Mouse (Mus musculus) MEL (cell line): ENCODE data around the gene Anxa2. TPM values are rescaled to one million over a fixed set of nuclear protein-coding genes. Genes with fewer than 3 reads are reported as not detected.

Experiments
- DNase-seq: peaks from one replicate; pipeline ENCODE4 v3.0.0; 2011; ENCODE audit warnings: low read depth, low spot score
- H3K27ac ChIP-seq: 2 replicates; pipeline ENCODE4 v1.5.1; 2012; ENCODE audit warnings: low read depth, mild to moderate bottlenecking, control low read depth, low read length, moderate library complexity; ENCODE audit not compliant: control insufficient read depth
- H3K27me3 ChIP-seq, 2 experiments: fragments of 150-350 bp in 1 of 2; sonication (generic) in 1 of 2; 2 replicates each; pipeline ENCODE4 v1.6.1; 2012; ENCODE audit warnings: low read length in 2 of 2, mild to moderate bottlenecking in 2 of 2, improper control_type of control experiment in 1 of 2, moderate library complexity in 1 of 2; ENCODE audit not compliant: insufficient read depth in 2 of 2, control insufficient read depth in 1 of 2
- H3K36me3 ChIP-seq, 2 experiments: 2 replicates each; pipeline ENCODE4 v1.6.1; 2012 to 2014; ENCODE audit warnings: low read length in 2 of 2, improper control_type of control experiment in 1 of 2, inconsistent platforms in 1 of 2, mild to moderate bottlenecking in 1 of 2; ENCODE audit not compliant: insufficient read depth in 2 of 2, control insufficient read depth in 1 of 2
- H3K4me1 ChIP-seq, 2 experiments: fragments of 150-350 bp in 1 of 2; sonication (generic) in 1 of 2; 2 replicates each; pipeline ENCODE4 v1.6.1; 2012; ENCODE audit warnings: low read length in 2 of 2, improper control_type of control experiment in 1 of 2, mild to moderate bottlenecking in 1 of 2; ENCODE audit not compliant: insufficient read depth in 2 of 2, control insufficient read depth in 1 of 2
- H3K4me3 ChIP-seq, 2 experiments: fragments of 150-350 bp in 1 of 2; sonication (generic) in 1 of 2; 2 replicates each; pipeline ENCODE4 v1.5.1; 2012; ENCODE audit warnings: low read depth in 2 of 2, low read length in 2 of 2, mild to moderate bottlenecking in 2 of 2, moderate library complexity in 2 of 2, control low read depth in 1 of 2, improper control_type of control experiment in 1 of 2; ENCODE audit not compliant: control insufficient read depth in 1 of 2, insufficient read depth in 1 of 2
- H3K79me2 ChIP-seq: 2 replicates; pipeline ENCODE4 v1.6.1; 2012; ENCODE audit warnings: mild to moderate bottlenecking, low read length, moderate library complexity; ENCODE audit not compliant: control insufficient read depth, poor library complexity, insufficient read depth
- H3K9ac ChIP-seq: 2 replicates; pipeline ENCODE4 v1.6.1; 2012; ENCODE audit warnings: low read depth, mild to moderate bottlenecking, control low read depth, low read length, moderate library complexity; ENCODE audit not compliant: control insufficient read depth, poor library complexity, severe bottlenecking
- H3K9me3 ChIP-seq: fragments of 150-350 bp; sonication (generic); replicated peaks from 2 replicates; pipeline ENCODE4 v1.6.1; 2012; ENCODE audit warnings: mild to moderate bottlenecking, low read length, improper control_type of control experiment, moderate library complexity; ENCODE audit not compliant: insufficient read depth
- BHLHE40 ChIP-seq: IDR thresholded peaks from 2 replicates; pipeline ENCODE4 v1.6.1; 2012; ENCODE audit warnings: low read depth, mild to moderate bottlenecking, inconsistent platforms, low read length, improper control_type of control experiment, borderline replicate concordance
- CHD2 ChIP-seq: IDR thresholded peaks from 2 replicates; pipeline ENCODE4 v1.6.1; 2011; ENCODE audit warnings: low read length, improper control_type of control experiment
- EP300 ChIP-seq, 2 experiments: IDR thresholded peaks; 2 replicates each; pipeline ENCODE4 v1.6.1; 2011; ENCODE audit warnings: improper control_type of control experiment in 2 of 2, low read length in 2 of 2, low read depth in 1 of 2, mild to moderate bottlenecking in 1 of 2
- ETS1 ChIP-seq: IDR thresholded peaks from 2 replicates; pipeline ENCODE4 v1.6.1; 2012; ENCODE audit warnings: low read depth, mild to moderate bottlenecking, inconsistent platforms, low read length, improper control_type of control experiment, moderate library complexity
- KAT2A ChIP-seq: conservative IDR thresholded peaks from 2 replicates; pipeline ENCODE4 v1.6.1; 2012; ENCODE audit warnings: low read depth, low read length, improper control_type of control experiment, inconsistent platforms
- MAFK ChIP-seq: IDR thresholded peaks from 2 replicates; pipeline ENCODE4 v1.6.1; 2011; ENCODE audit warnings: low read depth, mild to moderate bottlenecking, low read length, improper control_type of control experiment, borderline replicate concordance
- MEF2A ChIP-seq: IDR thresholded peaks from 2 replicates; pipeline ENCODE4 v1.6.1; 2014; ENCODE audit warnings: low read depth, mild to moderate bottlenecking, inconsistent platforms, low read length, improper control_type of control experiment; ENCODE audit not compliant: poor library complexity, insufficient replicate concordance, severe bottlenecking; ENCODE audit errors: extremely low read depth
- POLR2A ChIP-seq, 2 experiments: IDR thresholded peaks; 2 replicates each; pipeline ENCODE4 v1.6.1; 2011 to 2012; ENCODE audit warnings: low read length in 2 of 2, mild to moderate bottlenecking in 2 of 2, control low read depth in 1 of 2, improper control_type of control experiment in 1 of 2, low read depth in 1 of 2, moderate library complexity in 1 of 2; ENCODE audit not compliant: control insufficient read depth in 1 of 2, insufficient read depth in 1 of 2, poor library complexity in 1 of 2
- POLR2AphosphoS2 ChIP-seq: IDR thresholded peaks from 2 replicates; pipeline ENCODE4 v1.6.1; 2011; ENCODE audit warnings: low read length, improper control_type of control experiment
- POLR2AphosphoS5 ChIP-seq: IDR thresholded peaks from 2 replicates; pipeline ENCODE4 v1.6.1; 2012; ENCODE audit warnings: low read depth, borderline replicate concordance, mild to moderate bottlenecking, inconsistent platforms, low read length, moderate library complexity, mixed read lengths
- RCOR1 ChIP-seq: IDR thresholded peaks from 2 replicates; pipeline ENCODE4 v1.6.1; 2012; ENCODE audit warnings: low read depth, mild to moderate bottlenecking, inconsistent platforms, low read length, improper control_type of control experiment
- SIN3A ChIP-seq: IDR thresholded peaks from 2 replicates; pipeline ENCODE4 v1.6.1; 2012; ENCODE audit warnings: low read length, improper control_type of control experiment, inconsistent platforms
- TBP ChIP-seq: IDR thresholded peaks from 2 replicates; pipeline ENCODE4 v1.8.0; 2011; ENCODE audit warnings: low read depth, low read length, improper control_type of control experiment
- TCF12 ChIP-seq: IDR thresholded peaks from 2 replicates; pipeline ENCODE4 v1.6.1; 2014; ENCODE audit warnings: low read depth, mild to moderate bottlenecking, inconsistent platforms, low read length, improper control_type of control experiment, moderate library complexity
- UBTF ChIP-seq: IDR thresholded peaks from 2 replicates; pipeline ENCODE4 v1.6.1; 2012; ENCODE audit warnings: low read depth, mild to moderate bottlenecking, inconsistent platforms, low read length, improper control_type of control experiment, moderate library complexity, borderline replicate concordance; ENCODE audit not compliant: insufficient read depth
- USF1 ChIP-seq: IDR thresholded peaks from 2 replicates; pipeline ENCODE4 v1.6.1; 2014; ENCODE audit warnings: low read depth, mild to moderate bottlenecking, inconsistent platforms, low read length, improper control_type of control experiment, moderate library complexity
- ZKSCAN1 ChIP-seq: IDR thresholded peaks from 2 replicates; pipeline ENCODE4 v1.6.1; 2012; ENCODE audit warnings: low read depth, mild to moderate bottlenecking, inconsistent platforms, low read length, improper control_type of control experiment, moderate library complexity
- ZNF384 ChIP-seq: IDR thresholded peaks from 2 replicates; pipeline ENCODE4 v1.6.1; 2012; ENCODE audit warnings: low read depth, mild to moderate bottlenecking, inconsistent platforms, low read length, improper control_type of control experiment
- polyA plus RNA-seq, 2 experiments: library from polyadenylated mRNA; stranded (reverse) in 1 of 2; unstranded in 1 of 2; fragments of >175 nt in 1 of 2; fragments of >200 nt in 1 of 2; gene quantifications; 2 replicates each; pipeline versions ENCODE4 v1.2.1 to v1.2.4; 2012; ENCODE audit warnings: low replicate concordance in 2 of 2, low read depth in 1 of 2; ENCODE audit not compliant: insufficient read length in 2 of 2, insufficient read depth in 1 of 2, missing spikeins in 1 of 2
- total RNA-seq: library from RNA; depleted of rRNA; stranded (reverse); fragments of 300-350 nt; gene quantifications from 2 replicates; pipeline ENCODE4 v1.2.3, GENCODE M21; 2012

The Anxa2 gene
- total and polyA plus RNA-seq, 3 experiments = 33.9 to 190 TPM; not detected in 1

DNA sequence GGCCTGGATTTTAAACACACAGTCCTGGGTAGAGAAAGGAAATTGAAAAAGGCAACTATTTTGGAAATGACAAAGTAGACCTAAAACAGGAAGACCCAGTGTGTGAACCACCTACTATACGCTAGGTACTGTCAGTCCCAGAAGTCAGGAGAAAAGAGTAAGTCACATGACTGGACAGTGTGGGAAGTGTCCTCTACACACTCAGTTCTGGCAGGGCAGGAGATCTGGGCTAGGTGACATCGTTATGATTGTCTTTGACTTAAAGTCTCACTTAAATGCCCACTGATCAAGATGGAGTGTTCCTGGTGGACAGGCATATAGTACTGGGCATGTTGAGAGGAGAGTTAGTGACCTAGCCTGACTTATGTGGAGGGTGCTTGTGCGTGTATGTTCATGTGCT, 3.7 kb downstream of the Anxa2 start:
- Histone ChIP-seq H3K4me1 (peaks cover 19 to 60% of the 10 kb centered on the region in 2 experiments), H3K9me3 (no peaks in the 10 kb centered on the region), H3K27ac (no peak overlapping the region), H3K9ac (no peak overlapping the region), H3K27me3 (no peaks in the 10 kb centered on the region), H3K79me2 (no peaks in the 10 kb centered on the region), H3K36me3 (peaks cover 0 to 49% of the 10 kb centered on the region in 2 experiments; a peak in 2 of 4 replicates), H3K4me3 (no peak overlapping the region)
- no peak for DNase-seq
- TF ChIP-seq TCF12 (no peak), USF1 (peak; percentile 57; the same call in 1 of the 2 replicates), ZKSCAN1 (peak; percentile 87)

DNA sequence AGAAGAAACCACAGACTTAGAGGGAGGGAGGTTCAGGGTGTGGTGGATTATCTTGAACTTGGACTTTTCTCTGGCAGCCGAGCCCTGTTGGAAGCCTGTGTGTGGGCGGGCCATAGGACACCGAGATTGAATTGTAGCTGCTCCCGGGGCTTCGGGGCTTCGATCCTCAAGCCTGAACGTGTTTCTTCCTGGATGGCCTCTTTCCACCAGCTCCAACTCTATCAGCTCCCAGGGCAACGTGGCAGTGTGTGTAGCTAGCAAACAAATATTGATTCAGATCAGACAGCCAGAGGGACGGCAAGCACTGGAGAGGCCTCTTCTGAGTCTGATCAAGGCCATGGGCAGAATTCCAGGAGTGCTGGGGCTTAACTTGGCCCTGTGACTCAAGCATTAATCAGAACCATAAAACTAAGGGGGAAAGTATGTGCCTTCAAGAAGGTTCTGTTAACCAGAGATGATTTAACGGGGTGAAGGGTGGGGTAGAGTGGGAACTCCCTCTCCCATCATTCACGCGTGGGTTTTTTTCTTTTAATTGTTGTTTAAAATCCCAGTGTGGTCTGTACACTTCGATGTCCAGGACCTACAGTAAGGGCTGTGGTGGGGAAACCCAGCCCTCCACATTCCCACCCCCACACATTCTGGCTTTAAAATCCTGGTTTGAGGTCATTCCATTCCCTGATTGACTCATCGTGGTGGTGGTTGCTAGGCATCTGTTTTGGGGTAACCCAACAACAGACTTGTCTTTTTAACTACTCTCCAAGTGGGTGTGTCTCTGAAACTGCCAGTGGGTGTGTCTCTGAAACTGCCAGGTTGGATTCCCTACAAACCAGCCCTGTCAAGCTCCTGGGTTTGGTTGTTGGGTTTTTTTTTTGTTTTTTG, 4.6 kb downstream of the Anxa2 start:
- no peaks in the 10 kb centered on the region for H3K27me3 ChIP-seq
- peaks cover 0 to 46% of the 10 kb centered on the region in 2 experiments; a peak in 2 of 4 replicates for H3K36me3 ChIP-seq
- peaks cover 15 to 58% of the 10 kb centered on the region in 2 experiments for H3K4me1 ChIP-seq
- H3K9me3 ChIP-seq = no peaks in the 10 kb centered on the region
- no peak overlapping the region for H3K4me3 ChIP-seq
- peak; percentile 70 for DNase-seq
- no peaks in the 10 kb centered on the region for H3K79me2 ChIP-seq
- TF ChIP-seq POLR2A (IDR thresholded peaks at IDR 0.05; ENCODE audit: control insufficient read depth in 1 of 2, insufficient read depth in 1 of 2, low read depth in 1 of 2, low read length in 2 of 2, poor library complexity in 1 of 2) (no peak), KAT2A (no peak), TBP (0 out of 2 replicates have a peak, but pooled peaks have one; percentile 16), SIN3A (peak; percentile 18; the same call in 1 of the 2 replicates), BHLHE40 (0 out of 2 replicates have a peak, but pooled peaks have one; percentile 15), ETS1 (peak; percentile 30; the same call in 1 of the 2 replicates), POLR2AphosphoS5 (no peak), RCOR1 (peak; percentile 85), EP300 (IDR thresholded peaks at IDR 0.05; ENCODE audit: low read depth in 1 of 2, low read length in 2 of 2) (peak in 1 of 2 experiments; percentile 52; a peak in 1 of 4 replicates)
- H3K9ac ChIP-seq = no peak overlapping the region
- H3K27ac ChIP-seq = no peak overlapping the region

DNA sequence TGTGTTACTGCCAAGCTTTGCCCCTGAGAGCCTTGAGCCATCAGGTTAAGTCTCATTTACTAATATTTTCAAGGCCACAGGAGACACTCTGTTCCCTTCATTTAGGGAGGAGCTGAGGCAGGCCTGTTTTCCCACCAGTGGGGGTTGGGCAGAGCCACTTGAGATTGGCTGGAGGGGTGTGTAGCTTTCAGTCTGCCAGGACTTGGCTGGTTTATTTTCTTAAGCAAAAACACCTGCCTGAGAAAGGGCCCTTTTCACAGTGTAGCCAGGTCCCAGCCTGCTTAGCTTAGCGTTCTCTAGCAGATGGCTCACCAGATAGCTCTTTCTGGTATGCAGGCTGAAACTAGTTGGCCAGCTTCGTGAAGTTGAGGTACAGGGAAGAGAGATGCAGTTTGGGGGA, 5.6 kb downstream of the Anxa2 start:
- TF ChIP-seq ZNF384 (no peak), POLR2AphosphoS5 (no peak), USF1 (no peak), MAFK (no peak), MEF2A (no peak), UBTF (no peak), POLR2AphosphoS2 (no peak), CHD2 (no peak), TBP (no peak)
- peak; percentile 54 for DNase-seq
- Histone ChIP-seq H3K4me3 (no peak overlapping the region), H3K9ac (no peak overlapping the region), H3K27me3 (no peaks in the 10 kb centered on the region), H3K79me2 (no peaks in the 10 kb centered on the region), H3K4me1 (peaks cover 13 to 59% of the 10 kb centered on the region in 2 experiments), H3K27ac (no peak overlapping the region), H3K9me3 (no peaks in the 10 kb centered on the region), H3K36me3 (peaks cover 0 to 49% of the 10 kb centered on the region in 2 experiments; a peak in 2 of 4 replicates)
